Mouse (Mus musculus) olfactory bulb, adult 2 months (tissue): ENCODE measurements around the gene Fcrl5.

Source experiments
- CTCF ChIP-seq: fragments of 200-500 bp; IDR thresholded peaks from 2 replicates; pipeline ENCODE4 v1.5.1; 2012; ENCODE audit warnings: low read depth, mild to moderate bottlenecking, low read length, moderate library complexity; ENCODE audit not compliant: insufficient read depth
- POLR2A ChIP-seq: fragments of 200-500 bp; IDR thresholded peaks from 2 replicates; pipeline ENCODE4 v1.6.1; 2012; ENCODE audit warnings: mild to moderate bottlenecking, low read depth, low read length, moderate library complexity; ENCODE audit not compliant: insufficient read depth

- no peak for TF ChIP-seq CTCF
- no peak for TF ChIP-seq POLR2A
Observed at GRCm38 (mm10) chr3:87540714-87541113, 105.1 kb downstream of the Fcrl5 start.
